Mouse (Mus musculus): ENCODE measurements around the gene Gm3194.
"Not testable (repeated sequence)": the region's sequence is repeated elsewhere in the genome, so short reads cannot be mapped to it uniquely, and the experiment has no call there.

The Gm3194 gene

GRCm38 (mm10) chr14:5455367-5455766 lies at the start of gene Gm3194:
TSS of gene Gm3194 (minus strand) at chr14:5455467.
- DNase-seq: not testable (repeated sequence)

GRCm38 (mm10) chr14:5501374-5501773 lies 46.1 kb upstream of the Gm3194 start, which contains the start of gene Gm3488:
TSS of gene Gm3488 (plus strand) at chr14:5501674.
- DNase-seq: not testable (repeated sequence)

GRCm38 (mm10) chr14:5483907-5484306 lies 28.6 kb upstream of the Gm3194 start, which contains the start of gene Gm3187:
TSS of gene Gm3187 (plus strand) at chr14:5484207.
- DNase-seq: not testable (repeated sequence)

GRCm38 (mm10) chr14:5477730-5478129 lies 22.5 kb upstream of the Gm3194 start, which contains the start of gene Gm8246:
TSS of gene Gm8246 (minus strand) at chr14:5477830.
- not testable (repeated sequence) for DNase-seq

- not testable (repeated sequence) for DNase-seq
Observed at GRCm38 (mm10) chr14:5460469-5460868, 5.2 kb upstream of the Gm3194 start.

GRCm38 (mm10) chr14:5388949-5389348 lies 66.3 kb downstream of the Gm3194 start, which contains the start of gene Gm3500:
TSS of gene Gm3500 (minus strand) at chr14:5389049.
- DNase-seq: not testable (repeated sequence)

Data from lung, postnatal 10 days (tissue).